ENCODE assay signal across 10 mouse cellular contexts in genomic region chr17:24898041-24898854, GRCm38 (mm10). TPM values are rescaled to one million over a fixed set of nuclear protein-coding genes. Genes with fewer than 3 reads are reported as not detected.
DNase-seq lines count a peak whose midpoint lies in the region; ATAC-seq and TF ChIP-seq lines count a peak whose summit lies in the region.
"Had no signal": no experiment of that assay in that cellular context is flagged by ENCODE, and none has a peak within 500 bp of the region (broad histone marks: within the 10 kb centered on the region; RNA-seq: fewer than 3 reads in every experiment).

No protein-coding gene starts in this region.

- no peak for TF ChIP-seq CTCF in forebrain, postnatal 0 days (IDR thresholded peaks at IDR 0.05; ENCODE audit: low read depth)
- TF ChIP-seq CTCF in lung, embryonic 14.5 days (IDR thresholded peaks at IDR 0.05; ENCODE audit: low read depth) = no peak
- TF ChIP-seq CTCF in lung, postnatal 0 days (IDR thresholded peaks at IDR 0.05) = no peak

- no peak for DNase-seq in forebrain, embryonic 11.5 days (ENCODE audit: low spot score)
- DNase-seq in forebrain, postnatal 0 days = no peak
- no peak for DNase-seq in lung, embryonic 14.5 days
- DNase-seq in lung, postnatal 0 days (ENCODE audit: low spot score) = no peak
- DNase-seq in gastrocnemius, adult 8-10 months (ENCODE audit: low spot score in 2 of 2) = no peak
- DNase-seq: kidney, postnatal 4 days; lung, adult 18-20 months had no signal

- peaks cover 20% of the 10 kb centered on the region for H3K4me1 ChIP-seq in forebrain, embryonic 11.5 days (replicated peaks; ENCODE audit: control insufficient read depth, insufficient read depth, low read length)
- peaks cover 20% of the 10 kb centered on the region for H3K4me1 ChIP-seq in forebrain, postnatal 0 days (ENCODE audit: insufficient read depth)
- peaks cover 4% of the 10 kb centered on the region for H3K4me1 ChIP-seq in lung, embryonic 14.5 days (ENCODE audit: insufficient read depth)
- peaks cover 4% of the 10 kb centered on the region; the same call in 1 of the 2 replicates for H3K4me1 ChIP-seq in lung, postnatal 0 days (ENCODE audit: insufficient read depth, low read depth, low read length)
- peaks cover 44% of the 10 kb centered on the region for H3K4me1 ChIP-seq in hindbrain, embryonic 13.5 days (replicated peaks)
- H3K4me1 ChIP-seq in midbrain, embryonic 16.5 days (ENCODE audit: control insufficient read depth, insufficient read depth, low read length) = peaks cover 32% of the 10 kb centered on the region

- no peak for ATAC-seq in forebrain, embryonic 11.5 days (replicated peaks; ENCODE audit: low FRiP score)
- no peak for ATAC-seq in forebrain, postnatal 0 days
- no peak for ATAC-seq in lung, embryonic 14.5 days (ENCODE audit: insufficient read depth)
- ATAC-seq in lung, postnatal 0 days = no peak
- no peak for ATAC-seq in hindbrain, embryonic 13.5 days (ENCODE audit: low FRiP score)
- ATAC-seq in midbrain, embryonic 16.5 days = no peak
- ATAC-seq in frontal cortex, adult (ENCODE audit: low TSS enrichment) = no peak

- no peak for TF ChIP-seq EP300 in lung, postnatal 0 days (IDR thresholded peaks at IDR 0.05)

- H3K4me3 ChIP-seq in forebrain, embryonic 11.5 days (ENCODE audit: low read depth, low read length) = no peak overlapping the region
- no peak overlapping the region for H3K4me3 ChIP-seq in forebrain, postnatal 0 days (ENCODE audit: low read depth, low read length)
- H3K4me3 ChIP-seq in lung, embryonic 14.5 days (ENCODE audit: low read depth, low read length) = peak overlapping the region; percentile 90; the same call in 1 of the 2 replicates
- H3K4me3 ChIP-seq in lung, postnatal 0 days (ENCODE audit: low read depth, low read length) = no peak overlapping the region
- H3K4me3 ChIP-seq in hindbrain, embryonic 13.5 days = peak overlapping the region; percentile 70; the same call in 1 of the 2 replicates
- no peak overlapping the region for H3K4me3 ChIP-seq in midbrain, embryonic 16.5 days (ENCODE audit: low read depth, low read length)

- H3K36me3 ChIP-seq in forebrain, embryonic 11.5 days (ENCODE audit: control insufficient read depth, insufficient read depth, low read length) = peaks cover 20% of the 10 kb centered on the region
- peaks cover 64% of the 10 kb centered on the region for H3K36me3 ChIP-seq in forebrain, postnatal 0 days (ENCODE audit: insufficient read depth)
- peaks cover 70% of the 10 kb centered on the region for H3K36me3 ChIP-seq in lung, embryonic 14.5 days (ENCODE audit: insufficient read depth)
- H3K36me3 ChIP-seq in lung, postnatal 0 days (ENCODE audit: insufficient read depth, low read length) = peaks cover 45% of the 10 kb centered on the region
- peaks cover 68% of the 10 kb centered on the region for H3K36me3 ChIP-seq in hindbrain, embryonic 13.5 days
- peaks cover 46% of the 10 kb centered on the region for H3K36me3 ChIP-seq in midbrain, embryonic 16.5 days (ENCODE audit: control insufficient read depth, insufficient read depth, low read length)

- H3K9ac ChIP-seq in forebrain, embryonic 11.5 days (ENCODE audit: low read length) = peak overlapping the region; percentile 23; the same call in 1 of the 2 replicates
- H3K9ac ChIP-seq in forebrain, postnatal 0 days = no peak overlapping the region
- no peak overlapping the region for H3K9ac ChIP-seq in lung, embryonic 14.5 days
- H3K9ac ChIP-seq in lung, postnatal 0 days (replicated peaks; ENCODE audit: low read depth) = no peak overlapping the region
- peak overlapping the region; percentile 96 for H3K9ac ChIP-seq in hindbrain, embryonic 13.5 days
- H3K9ac ChIP-seq in midbrain, embryonic 16.5 days (ENCODE audit: low read depth, low read length) = peak overlapping the region; percentile 26; the same call in 1 of the 2 replicates

- no peaks in the 10 kb centered on the region for H3K27me3 ChIP-seq in forebrain, embryonic 11.5 days (ENCODE audit: control insufficient read depth, insufficient read depth, low read length)
- no peaks in the 10 kb centered on the region for H3K27me3 ChIP-seq in forebrain, postnatal 0 days (ENCODE audit: insufficient read depth, low read length)
- no peaks in the 10 kb centered on the region for H3K27me3 ChIP-seq in lung, embryonic 14.5 days (ENCODE audit: insufficient read depth, low read length)
- H3K27me3 ChIP-seq in lung, postnatal 0 days (replicated peaks; ENCODE audit: insufficient read depth, low read length) = no peaks in the 10 kb centered on the region
- no peaks in the 10 kb centered on the region for H3K27me3 ChIP-seq in hindbrain, embryonic 13.5 days
- no peaks in the 10 kb centered on the region for H3K27me3 ChIP-seq in midbrain, embryonic 16.5 days (ENCODE audit: control insufficient read depth, insufficient read depth, low read depth, low read length)

- no peak overlapping the region for H3K4me2 ChIP-seq in forebrain, embryonic 11.5 days (ENCODE audit: low read depth, low read length, severe bottlenecking)
- H3K4me2 ChIP-seq in forebrain, postnatal 0 days (ENCODE audit: low read depth) = no peak overlapping the region
- H3K4me2 ChIP-seq in lung, embryonic 14.5 days = no peak overlapping the region
- no peak overlapping the region for H3K4me2 ChIP-seq in lung, postnatal 0 days (replicated peaks; ENCODE audit: low read depth, low read length)
- H3K4me2 ChIP-seq in hindbrain, embryonic 13.5 days = peak overlapping the region; percentile 100
- no peak overlapping the region for H3K4me2 ChIP-seq in midbrain, embryonic 16.5 days (ENCODE audit: low read length)

- no peak overlapping the region for H3K27ac ChIP-seq in forebrain, embryonic 11.5 days (ENCODE audit: low read depth, low read length)
- no peak overlapping the region for H3K27ac ChIP-seq in forebrain, postnatal 0 days (ENCODE audit: low read depth, low read length)
- H3K27ac ChIP-seq in lung, embryonic 14.5 days (ENCODE audit: low read depth) = no peak overlapping the region
- no peak overlapping the region for H3K27ac ChIP-seq in lung, postnatal 0 days (ENCODE audit: low read length)
- no peak overlapping the region for H3K27ac ChIP-seq in hindbrain, embryonic 13.5 days
- no peak overlapping the region for H3K27ac ChIP-seq in midbrain, embryonic 16.5 days (ENCODE audit: low read length)

- 75% methylated on average over 4 of the region's 4 CpGs for WGBS in forebrain, embryonic 11.5 days
- WGBS in forebrain, postnatal 0 days = 79% methylated on average over 4 of the region's 4 CpGs
- 71% methylated on average over 4 of the region's 4 CpGs for WGBS in lung, embryonic 14.5 days
- 72% methylated on average over 4 of the region's 4 CpGs for WGBS in lung, postnatal 0 days
- WGBS in hindbrain, embryonic 13.5 days = 91% methylated on average over 4 of the region's 4 CpGs
- WGBS in midbrain, embryonic 16.5 days = 74% methylated on average over 4 of the region's 4 CpGs

- H3K9me3 ChIP-seq in forebrain, embryonic 11.5 days (ENCODE audit: control insufficient read depth, low read length) = no peaks in the 10 kb centered on the region
- H3K9me3 ChIP-seq in forebrain, postnatal 0 days (ENCODE audit: low read length) = no peaks in the 10 kb centered on the region
- H3K9me3 ChIP-seq in lung, embryonic 14.5 days (ENCODE audit: low read depth, low read length) = no peaks in the 10 kb centered on the region
- H3K9me3 ChIP-seq in lung, postnatal 0 days (ENCODE audit: low read length) = no peaks in the 10 kb centered on the region
- H3K9me3 ChIP-seq in hindbrain, embryonic 13.5 days = no peaks in the 10 kb centered on the region
- no peaks in the 10 kb centered on the region for H3K9me3 ChIP-seq in midbrain, embryonic 16.5 days (replicated peaks; ENCODE audit: control insufficient read depth, low read length, poor library complexity, severe bottlenecking)

RNA-seq across cellular contexts. Expression of gene Nme3, which starts 1.9 kb away (rescaled TPM):
- 47.8 and 60.8 TPM in 2 replicates for polyA plus RNA-seq in forebrain, embryonic 11.5 days (2014; fragmentation: Nextera tagmentation; extraction: Ambion mirVana)
- total RNA-seq in forebrain, postnatal 0 days (2014; rRNA removed) = 60.1 and 75.7 TPM in 2 replicates
- 74.7 and 81.0 TPM in 2 replicates for polyA plus RNA-seq in forebrain, postnatal 0 days (2015; fragmentation: Nextera tagmentation; extraction: Ambion mirVana)
- 65.1 and 77.1 TPM in 2 replicates for polyA plus RNA-seq in lung, embryonic 14.5 days (2014; fragmentation: Nextera tagmentation; extraction: Ambion mirVana)
- 44.3 and 44.7 TPM in 2 replicates for polyA plus RNA-seq in lung, postnatal 0 days (2015; fragmentation: Nextera tagmentation; extraction: Ambion mirVana)
- 78.4 and 82.7 TPM in 2 replicates for polyA plus RNA-seq in hindbrain, embryonic 13.5 days (2015; fragmentation: Nextera tagmentation; extraction: Ambion mirVana)
- 79.7 and 88.6 TPM in 2 replicates for polyA plus RNA-seq in midbrain, embryonic 16.5 days (2015; fragmentation: Nextera tagmentation; extraction: Ambion mirVana)
- total RNA-seq in gastrocnemius, adult 8-10 months (2022) = 10 to 100 TPM; 11.4 to 12.6 (median 12.0) TPM

RNA-seq across cellular contexts. Expression of gene Mrps34, which starts 3.3 kb away (rescaled TPM):
- polyA plus RNA-seq in forebrain, embryonic 11.5 days (2014; fragmentation: Nextera tagmentation; extraction: Ambion mirVana) = 76.9 and 81.8 TPM in 2 replicates
- 39.5 and 45.5 TPM in 2 replicates for total RNA-seq in forebrain, postnatal 0 days (2014; rRNA removed)
- polyA plus RNA-seq in forebrain, postnatal 0 days (2015; fragmentation: Nextera tagmentation; extraction: Ambion mirVana) = 128 and 138 TPM in 2 replicates
- 92.1 and 93.7 TPM in 2 replicates for polyA plus RNA-seq in lung, embryonic 14.5 days (2014; fragmentation: Nextera tagmentation; extraction: Ambion mirVana)
- polyA plus RNA-seq in lung, postnatal 0 days (2015; fragmentation: Nextera tagmentation; extraction: Ambion mirVana) = 81.6 and 90.7 TPM in 2 replicates
- polyA plus RNA-seq in hindbrain, embryonic 13.5 days (2015; fragmentation: Nextera tagmentation; extraction: Ambion mirVana) = 77.0 and 77.6 TPM in 2 replicates
- 72.9 and 77.2 TPM in 2 replicates for polyA plus RNA-seq in midbrain, embryonic 16.5 days (2015; fragmentation: Nextera tagmentation; extraction: Ambion mirVana)
- 10 to 100 TPM; 70.5 to 82.3 (median 75.4) TPM for total RNA-seq in gastrocnemius, adult 8-10 months (2022)

RNA-seq across cellular contexts. Expression of gene Eme2, which starts 3.4 kb away (rescaled TPM):
- 29.1 and 31.2 TPM in 2 replicates for polyA plus RNA-seq in forebrain, embryonic 11.5 days (2014; fragmentation: Nextera tagmentation; extraction: Ambion mirVana)
- total RNA-seq in forebrain, postnatal 0 days (2014; rRNA removed) = 35.6 and 36.6 TPM in 2 replicates
- polyA plus RNA-seq in forebrain, postnatal 0 days (2015; fragmentation: Nextera tagmentation; extraction: Ambion mirVana) = 14.7 and 17.9 TPM in 2 replicates
- polyA plus RNA-seq in lung, embryonic 14.5 days (2014; fragmentation: Nextera tagmentation; extraction: Ambion mirVana) = 21.2 and 23.3 TPM in 2 replicates
- 17.3 and 17.5 TPM in 2 replicates for polyA plus RNA-seq in lung, postnatal 0 days (2015; fragmentation: Nextera tagmentation; extraction: Ambion mirVana)
- polyA plus RNA-seq in hindbrain, embryonic 13.5 days (2015; fragmentation: Nextera tagmentation; extraction: Ambion mirVana) = 31.4 and 31.8 TPM in 2 replicates
- polyA plus RNA-seq in midbrain, embryonic 16.5 days (2015; fragmentation: Nextera tagmentation; extraction: Ambion mirVana) = 28.6 and 28.8 TPM in 2 replicates
- total RNA-seq in gastrocnemius, adult 8-10 months (2022) = 1 to 10 TPM; 6.6 to 8.7 (median 7.9) TPM

RNA-seq across cellular contexts. Expression of gene Spsb3, which starts 11.8 kb away (rescaled TPM):
- polyA plus RNA-seq in forebrain, embryonic 11.5 days (2014; fragmentation: Nextera tagmentation; extraction: Ambion mirVana) = 44.7 and 47.3 TPM in 2 replicates
- total RNA-seq in forebrain, postnatal 0 days (2014; rRNA removed) = 75.7 and 91.0 TPM in 2 replicates
- 89.8 and 97.8 TPM in 2 replicates for polyA plus RNA-seq in forebrain, postnatal 0 days (2015; fragmentation: Nextera tagmentation; extraction: Ambion mirVana)
- polyA plus RNA-seq in lung, embryonic 14.5 days (2014; fragmentation: Nextera tagmentation; extraction: Ambion mirVana) = 34.8 and 37.2 TPM in 2 replicates
- polyA plus RNA-seq in lung, postnatal 0 days (2015; fragmentation: Nextera tagmentation; extraction: Ambion mirVana) = 40.2 and 45.4 TPM in 2 replicates
- polyA plus RNA-seq in hindbrain, embryonic 13.5 days (2015; fragmentation: Nextera tagmentation; extraction: Ambion mirVana) = 72.8 and 80.0 TPM in 2 replicates
- 85.8 and 90.5 TPM in 2 replicates for polyA plus RNA-seq in midbrain, embryonic 16.5 days (2015; fragmentation: Nextera tagmentation; extraction: Ambion mirVana)
- 10 to 100 TPM; 31.0 to 38.6 (median 35.4) TPM for total RNA-seq in gastrocnemius, adult 8-10 months (2022)

RNA-seq across cellular contexts. Expression of gene Nubp2, which starts 12.1 kb away (rescaled TPM):
- polyA plus RNA-seq in forebrain, embryonic 11.5 days (2014; fragmentation: Nextera tagmentation; extraction: Ambion mirVana) = 71.9 and 82.0 TPM in 2 replicates
- 40.5 and 50.6 TPM in 2 replicates for total RNA-seq in forebrain, postnatal 0 days (2014; rRNA removed)
- polyA plus RNA-seq in forebrain, postnatal 0 days (2015; fragmentation: Nextera tagmentation; extraction: Ambion mirVana) = 67.3 and 80.1 TPM in 2 replicates
- polyA plus RNA-seq in lung, embryonic 14.5 days (2014; fragmentation: Nextera tagmentation; extraction: Ambion mirVana) = 53.0 and 56.5 TPM in 2 replicates
- polyA plus RNA-seq in lung, postnatal 0 days (2015; fragmentation: Nextera tagmentation; extraction: Ambion mirVana) = 41.3 and 51.3 TPM in 2 replicates
- polyA plus RNA-seq in hindbrain, embryonic 13.5 days (2015; fragmentation: Nextera tagmentation; extraction: Ambion mirVana) = 71.3 and 74.4 TPM in 2 replicates
- 54.3 and 54.7 TPM in 2 replicates for polyA plus RNA-seq in midbrain, embryonic 16.5 days (2015; fragmentation: Nextera tagmentation; extraction: Ambion mirVana)
- total RNA-seq in gastrocnemius, adult 8-10 months (2022) = 10 to 100 TPM; 10.5 to 13.7 (median 11.9) TPM

Comparison
In these comparisons a context has a peak if more than half of its experiments do, and no peak if none do; other contexts are left out.
1. H3K4me3 ChIP-seq: peak in lung, embryonic 14.5 days (single experiment) and hindbrain, embryonic 13.5 days (single experiment); none in forebrain, embryonic 11.5 days (single experiment), forebrain, postnatal 0 days (single experiment), lung, postnatal 0 days (single experiment) and midbrain, embryonic 16.5 days (single experiment).
2. H3K9ac ChIP-seq: peak in forebrain, embryonic 11.5 days (single experiment), hindbrain, embryonic 13.5 days (single experiment) and midbrain, embryonic 16.5 days (single experiment); none in forebrain, postnatal 0 days (single experiment), lung, embryonic 14.5 days (single experiment) and lung, postnatal 0 days (single experiment).